ENCODE assay signal across 18 mouse cellular contexts in the genomic region with DNA sequence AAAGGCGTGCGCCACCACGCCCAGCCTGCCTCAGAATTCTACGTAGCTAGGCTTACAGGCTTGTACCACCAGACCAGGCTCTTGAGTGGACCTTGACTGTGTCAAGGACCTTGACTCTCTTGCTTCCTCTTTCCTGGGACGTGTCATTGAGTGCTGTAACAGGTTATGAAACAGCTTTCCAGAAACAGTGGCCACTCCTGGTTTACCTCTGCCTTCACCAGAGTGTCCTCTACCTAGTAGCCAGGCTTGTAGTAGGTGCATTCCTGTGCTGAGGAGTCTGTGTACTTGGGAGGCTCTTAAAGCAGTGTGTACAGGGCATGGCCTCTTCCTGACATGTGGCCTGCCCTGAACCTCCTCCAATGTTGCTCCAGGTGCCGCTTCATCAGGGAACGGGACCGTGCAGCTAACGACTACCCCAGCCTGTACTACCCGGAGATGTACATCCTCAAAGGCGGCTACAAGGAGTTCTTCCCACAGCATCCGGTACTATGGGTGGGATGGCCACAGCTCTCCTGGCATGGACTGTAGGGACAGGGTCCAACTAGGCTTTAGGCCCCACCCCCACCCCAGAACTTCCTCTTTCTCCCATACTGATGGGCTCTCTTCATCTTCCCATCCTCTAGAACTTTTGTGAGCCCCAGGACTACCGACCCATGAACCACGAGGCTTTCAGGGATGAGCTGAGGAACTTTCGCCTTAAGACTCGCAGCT. TPM values are rescaled to one million over a fixed set of nuclear protein-coding genes. Genes with fewer than 3 reads are reported as not detected.
DNase-seq lines count a peak whose midpoint lies in the region; ATAC-seq and TF ChIP-seq lines count a peak whose summit lies in the region.
"Had no signal": no experiment of that assay in that cellular context is flagged by ENCODE, and none has a peak within 500 bp of the region (broad histone marks: within the 10 kb centered on the region; RNA-seq: fewer than 3 reads in every experiment).

No protein-coding gene starts in this region.

- no peak overlapping the region for H3K9ac ChIP-seq in lung, embryonic 15.5 days
- H3K9ac ChIP-seq: embryonic facial prominence, embryonic 13.5 days; midbrain, embryonic 15.5 days; stomach, embryonic 15.5 days had no signal

- H3K27me3 ChIP-seq in kidney, adult 2 months (replicated peaks; ENCODE audit: control insufficient read depth, insufficient read depth, low read length): no peaks in the 10 kb centered on the region
- no peaks in the 10 kb centered on the region for H3K27me3 ChIP-seq in lung, embryonic 15.5 days
- H3K27me3 ChIP-seq: embryonic facial prominence, embryonic 13.5 days; midbrain, embryonic 15.5 days; stomach, embryonic 15.5 days had no signal

- H3K4me2 ChIP-seq in lung, embryonic 15.5 days: no peak overlapping the region
- H3K4me2 ChIP-seq: embryonic facial prominence, embryonic 13.5 days; heart, embryonic 11.5 days; midbrain, embryonic 15.5 days; stomach, embryonic 15.5 days had no signal

- peak; percentile 63 for ATAC-seq in common myeloid progenitor, adult 5-6 weeks (replicated peaks; ENCODE audit: low read depth, poor library complexity, severe bottlenecking)
- ATAC-seq in lung, embryonic 15.5 days (ENCODE audit: borderline replicate concordance, extremely low read depth, low FRiP score, low TSS enrichment): 0 out of 2 replicates have a peak, but pooled peaks have one; percentile 25
- ATAC-seq in megakaryocyte progenitor cell, adult 5-6 weeks (replicated peaks; ENCODE audit: poor library complexity): peak; percentile 84
- no peak for ATAC-seq in cerebellum, adult (ENCODE audit: insufficient number of reproducible peaks, low FRiP score, low TSS enrichment)
- ATAC-seq: midbrain, embryonic 15.5 days had no signal

- H3K4me1 ChIP-seq in kidney, adult 2 months (ENCODE audit: control insufficient read depth, insufficient read depth, low read length): no peaks in the 10 kb centered on the region
- no peaks in the 10 kb centered on the region for H3K4me1 ChIP-seq in lung, embryonic 15.5 days
- H3K4me1 ChIP-seq: embryonic facial prominence, embryonic 13.5 days; midbrain, embryonic 15.5 days; stomach, embryonic 15.5 days had no signal

- TF ChIP-seq CTCF in kidney, adult 2 months (conservative IDR thresholded peaks at IDR 0.05; ENCODE audit: insufficient read depth, insufficient read length, low read depth, low read length): no peak

- no peak overlapping the region for H3K4me3 ChIP-seq in kidney, adult 2 months (ENCODE audit: insufficient read depth, low read depth, low read length)
- no peak overlapping the region for H3K4me3 ChIP-seq in lung, embryonic 15.5 days
- H3K4me3 ChIP-seq: embryonic facial prominence, embryonic 13.5 days; hindbrain, embryonic 10.5 days; midbrain, embryonic 15.5 days; stomach, embryonic 15.5 days had no signal

- no peak overlapping the region for H3K27ac ChIP-seq in kidney, adult 2 months (ENCODE audit: insufficient read depth, low read depth, low read length)
- no peak overlapping the region for H3K27ac ChIP-seq in lung, embryonic 15.5 days
- H3K27ac ChIP-seq: embryonic facial prominence, embryonic 13.5 days; hindbrain, embryonic 10.5 days; kidney, postnatal 0 days; macrophage; midbrain, embryonic 15.5 days; stomach, embryonic 15.5 days had no signal

- H3K9me3 ChIP-seq in lung, embryonic 15.5 days: no peaks in the 10 kb centered on the region
- H3K9me3 ChIP-seq: embryonic facial prominence, embryonic 13.5 days; hindbrain, embryonic 10.5 days; midbrain, embryonic 15.5 days; stomach, embryonic 15.5 days had no signal

- WGBS in kidney, adult 2 months: 89% methylated on average over 16 of the region's 16 CpGs
- 86% methylated on average over 16 of the region's 16 CpGs for WGBS in lung, embryonic 15.5 days

- no peaks in the 10 kb centered on the region for H3K36me3 ChIP-seq in kidney, adult 2 months (ENCODE audit: control insufficient read depth, insufficient read depth, low read length)
- peaks cover 56% of the 10 kb centered on the region for H3K36me3 ChIP-seq in lung, embryonic 15.5 days
- H3K36me3 ChIP-seq: midbrain, embryonic 15.5 days had no signal

- no peak for TF ChIP-seq POLR2A in kidney, adult 2 months (IDR thresholded peaks at IDR 0.05; ENCODE audit: low read depth, low read length)

- DNase-seq in kidney, adult 2 months: peak; percentile 27
- no peak for DNase-seq in kidney, postnatal 25 days
- no peak for DNase-seq in spleen, adult 18-20 months
- DNase-seq in layer of hippocampus, adult 8-10 months (ENCODE audit: low spot score in 2 of 2): no peak
- DNase-seq: B cell, adult 2 months; cerebellum, adult 2 months; gastrocnemius, postnatal 25 days had no signal

RNA-seq across cellular contexts. Expression of a gene that starts 9.7 kb away (rescaled TPM):
- polyA plus RNA-seq in kidney, adult 2 months (2012; rRNA removed): 4.6 and 5.2 TPM in 2 replicates
- total RNA-seq in common myeloid progenitor, adult 5-6 weeks (2017): 2.7 and 4.7 TPM in 2 replicates
- 5.0 and 5.8 TPM in 2 replicates for polyA plus RNA-seq in lung, embryonic 15.5 days (2015; fragmentation: Nextera tagmentation; extraction: Ambion mirVana)
- total RNA-seq in megakaryocyte progenitor cell, adult 5-6 weeks (2015): 0.39 and 0.72 TPM in 2 replicates
- total RNA-seq in megakaryocyte progenitor cell, adult 5-6 weeks (2017): 0.91 and 2.0 TPM in 2 replicates
- 10 to 100 TPM in 2 of 4 experiments, 1 to 10 TPM in 2; 6.7 to 10.7 (median 8.8) TPM for total RNA-seq in layer of hippocampus, adult 8-10 months (2022)

RNA-seq across cellular contexts. Expression of a gene that starts 10.0 kb away (rescaled TPM):
- polyA plus RNA-seq in kidney, adult 2 months (2012; rRNA removed): 12.9 TPM in 2 replicates
- 13.3 and 15.8 TPM in 2 replicates for total RNA-seq in common myeloid progenitor, adult 5-6 weeks (2017)
- 56.1 and 58.4 TPM in 2 replicates for polyA plus RNA-seq in lung, embryonic 15.5 days (2015; fragmentation: Nextera tagmentation; extraction: Ambion mirVana)
- total RNA-seq in megakaryocyte progenitor cell, adult 5-6 weeks (2015): 8.9 and 10.8 TPM in 2 replicates
- 9.6 and 13.4 TPM in 2 replicates for total RNA-seq in megakaryocyte progenitor cell, adult 5-6 weeks (2017)
- total RNA-seq in layer of hippocampus, adult 8-10 months (2022): 10 to 100 TPM; 21.6 to 31.4 (median 25.4) TPM

RNA-seq across cellular contexts. Expression of a gene that starts 10.1 kb away (rescaled TPM):
- polyA plus RNA-seq in kidney, adult 2 months (2012; rRNA removed): 48.5 and 51.6 TPM in 2 replicates
- total RNA-seq in common myeloid progenitor, adult 5-6 weeks (2017): 2.4 and 2.6 TPM in 2 replicates
- 22.6 and 27.0 TPM in 2 replicates for polyA plus RNA-seq in lung, embryonic 15.5 days (2015; fragmentation: Nextera tagmentation; extraction: Ambion mirVana)
- total RNA-seq in megakaryocyte progenitor cell, adult 5-6 weeks (2015): 3.6 and 3.9 TPM in 2 replicates
- 2.9 and 6.7 TPM in 2 replicates for total RNA-seq in megakaryocyte progenitor cell, adult 5-6 weeks (2017)
- total RNA-seq in layer of hippocampus, adult 8-10 months (2022): 10 to 100 TPM; 20.9 to 24.2 (median 22.8) TPM

RNA-seq across cellular contexts. Expression of a gene that starts 16.9 kb away (rescaled TPM):
- polyA plus RNA-seq in kidney, adult 2 months (2012; rRNA removed): 95.3 and 105 TPM in 2 replicates
- total RNA-seq in common myeloid progenitor, adult 5-6 weeks (2017): 17.6 and 18.7 TPM in 2 replicates
- 12.6 and 14.1 TPM in 2 replicates for polyA plus RNA-seq in lung, embryonic 15.5 days (2015; fragmentation: Nextera tagmentation; extraction: Ambion mirVana)
- 8.0 and 8.3 TPM in 2 replicates for total RNA-seq in megakaryocyte progenitor cell, adult 5-6 weeks (2015)
- 14.8 and 15.8 TPM in 2 replicates for total RNA-seq in megakaryocyte progenitor cell, adult 5-6 weeks (2017)
- total RNA-seq in layer of hippocampus, adult 8-10 months (2022): 10 to 100 TPM; 65.8 to 79.4 (median 73.1) TPM

RNA-seq across cellular contexts. Expression of a gene that starts 36.9 kb away (rescaled TPM):
- polyA plus RNA-seq in kidney, adult 2 months (2012; rRNA removed): 107 and 112 TPM in 2 replicates
- total RNA-seq in common myeloid progenitor, adult 5-6 weeks (2017): 29.2 and 30.8 TPM in 2 replicates
- polyA plus RNA-seq in lung, embryonic 15.5 days (2015; fragmentation: Nextera tagmentation; extraction: Ambion mirVana): 60.4 and 61.5 TPM in 2 replicates
- 85.1 and 90.4 TPM in 2 replicates for total RNA-seq in megakaryocyte progenitor cell, adult 5-6 weeks (2015)
- 34.9 and 39.5 TPM in 2 replicates for total RNA-seq in megakaryocyte progenitor cell, adult 5-6 weeks (2017)
- 10 to 100 TPM; 53.5 to 59.8 (median 57.2) TPM for total RNA-seq in layer of hippocampus, adult 8-10 months (2022)
